Mouse (Mus musculus) small intestine, adult 2 months (tissue): ENCODE data around the gene Alkal2. TPM values are rescaled to one million over a fixed set of nuclear protein-coding genes. Genes with fewer than 3 reads are reported as not detected.

Experiments used
- H3K27ac ChIP-seq: fragments of 200-500 bp; 2 replicates; pipeline ENCODE4 v1.5.1; 2012; ENCODE audit warnings: low read depth, low read length, control low read depth, inconsistent platforms; ENCODE audit not compliant: insufficient read depth
- H3K27me3 ChIP-seq: fragments of 200-500 bp; 2 replicates; pipeline ENCODE4 v1.6.1; 2012; ENCODE audit warnings: mild to moderate bottlenecking, moderate library complexity, low read length, inconsistent platforms; ENCODE audit not compliant: control insufficient read depth, insufficient read depth
- H3K36me3 ChIP-seq: fragments of 200-500 bp; 2 replicates; pipeline ENCODE4 v1.6.1; 2012; ENCODE audit warnings: mild to moderate bottlenecking, low read length, control low read depth, inconsistent platforms; ENCODE audit not compliant: control insufficient read depth, insufficient read depth
- H3K4me1 ChIP-seq: fragments of 200-500 bp; 2 replicates; pipeline ENCODE4 v1.6.1; 2012; ENCODE audit warnings: low read length, inconsistent platforms, mixed read lengths; ENCODE audit not compliant: control insufficient read depth, insufficient read depth, insufficient read length
- H3K4me3 ChIP-seq: fragments of 200-500 bp; 2 replicates; pipeline ENCODE4 v1.5.1; 2012; ENCODE audit warnings: low read depth, mild to moderate bottlenecking, control low read depth, inconsistent platforms, low read length, moderate library complexity
- CTCF ChIP-seq: fragments of 200-500 bp; IDR thresholded peaks from 2 replicates; pipeline ENCODE4 v1.5.1; 2012; ENCODE audit warnings: low read depth, mild to moderate bottlenecking, control low read depth, inconsistent platforms, low read length, moderate library complexity, mixed read lengths; ENCODE audit not compliant: insufficient replicate concordance, insufficient read length; ENCODE audit errors: extremely low read depth
- POLR2A ChIP-seq: fragments of 200-500 bp; IDR thresholded peaks from 2 replicates; pipeline ENCODE4 v1.6.1; 2012; ENCODE audit warnings: low read depth, mild to moderate bottlenecking, control low read depth, inconsistent platforms, low read length, moderate library complexity
- WGBS: fragments of 180-500 bp; shearing (Covaris S2); methylation state at CpG from one replicate; pipeline ENCODE4 v1.1.7; 2018; 5-methylcytosine and 5-hydroxymethylcytosine counted together
- polyA plus RNA-seq: library from polyadenylated mRNA; depleted of rRNA; stranded (reverse); fragments of >200 nt; gene quantifications from 2 replicates; pipeline ENCODE4 v1.2.3, GENCODE M21; 2012; rRNA removed

Alkal2 gene
- polyA plus RNA-seq, 1 experiment, result 0.29 TPM

GRCm38 (mm10) chr12:30912840-30913239, 28.7 kb downstream of the Alkal2 start:
- H3K4me1 ChIP-seq, result no peaks in the 10 kb centered on the region
- no peak overlapping the region; the same call in 1 of the 2 replicates for H3K27ac ChIP-seq
- no peaks in the 10 kb centered on the region for H3K27me3 ChIP-seq
- H3K36me3 ChIP-seq, result no peaks in the 10 kb centered on the region
- peak overlapping the region; percentile 20; the same call in 1 of the 2 replicates for H3K4me3 ChIP-seq
- 26% methylated on average over 3 of the region's 3 CpGs for WGBS
- TF ChIP-seq POLR2A, result no peak
- no peak for TF ChIP-seq CTCF

GRCm38 (mm10) chr12:30922401-30922800, 38.3 kb downstream of the Alkal2 start:
- 87% methylated on average over 3 of the region's 3 CpGs for WGBS
- Histone ChIP-seq H3K27ac (no peak overlapping the region), H3K27me3 (no peaks in the 10 kb centered on the region), H3K36me3 (peaks cover 15% of the 10 kb centered on the region), H3K4me1 (no peaks in the 10 kb centered on the region), H3K4me3 (no peak overlapping the region)
- TF ChIP-seq POLR2A, result no peak
- TF ChIP-seq CTCF, result no peak

DNA sequence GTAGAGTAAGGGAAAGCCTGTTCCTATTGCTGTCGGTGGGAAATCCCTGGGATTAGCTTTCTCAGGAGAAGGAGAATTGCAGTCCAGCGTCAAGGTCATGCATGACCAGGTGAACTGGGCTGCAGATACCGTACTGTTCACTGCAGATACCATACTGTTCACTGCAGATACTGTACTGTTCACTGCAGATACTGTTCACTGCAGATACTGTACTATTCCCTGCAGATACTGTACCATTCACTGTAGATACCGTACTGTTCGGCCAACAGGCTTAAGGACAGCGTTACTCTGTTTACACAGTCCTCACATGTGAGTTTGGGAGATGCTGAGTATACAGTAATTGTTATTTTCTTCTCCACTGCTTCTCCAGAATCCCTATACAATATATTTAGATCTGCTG, 44.1 kb downstream of the Alkal2 start:
- peaks cover 3% of the 10 kb centered on the region; the same call in 1 of the 2 replicates for H3K4me1 ChIP-seq
- no peak overlapping the region for H3K27ac ChIP-seq
- 90% methylated on average over 6 of the region's 6 CpGs for WGBS
- H3K36me3 ChIP-seq, result peaks cover 21% of the 10 kb centered on the region
- no peaks in the 10 kb centered on the region for H3K27me3 ChIP-seq
- TF ChIP-seq CTCF (no peak), POLR2A (no peak)
- H3K4me3 ChIP-seq, result no peak overlapping the region

- Histone ChIP-seq H3K36me3 (peaks cover 4% of the 10 kb centered on the region; the same call in 1 of the 2 replicates), H3K27ac (no peak overlapping the region), H3K4me3 (no peak overlapping the region), H3K4me1 (peaks cover 7% of the 10 kb centered on the region; the same call in 1 of the 2 replicates), H3K27me3 (no peaks in the 10 kb centered on the region)
- TF ChIP-seq CTCF, result no peak
- TF ChIP-seq POLR2A, result no peak
- 75% methylated on average over 2 of the region's 2 CpGs for WGBS
These were observed 49.2 kb downstream of the Alkal2 start for GRCm38 (mm10) chr12:30933299-30933698.

- 33% methylated on average over 2 of the region's 2 CpGs for WGBS
These were observed 52.8 kb downstream of the Alkal2 start for GRCm38 (mm10) chr12:30936899-30937298.

More at GRCm38 (mm10) chr12:30936899-30937298, 52.8 kb downstream of the Alkal2 start:
- Histone ChIP-seq H3K4me1 (peaks cover 7% of the 10 kb centered on the region; the same call in 1 of the 2 replicates), H3K36me3 (peaks cover 16% of the 10 kb centered on the region), H3K27me3 (no peaks in the 10 kb centered on the region), H3K4me3 (no peak overlapping the region), H3K27ac (peak overlapping the region; percentile 13; the same call in 1 of the 2 replicates)
- TF ChIP-seq POLR2A, result no peak
- TF ChIP-seq CTCF, result no peak

Other genes with a start within 250 kb of the Alkal2 start
- 2.5 and 4.4 TPM in 2 replicates for gene Acp1, start 27.3 kb downstream of the Alkal2 start, polyA plus RNA-seq
- 1.0 and 3.4 TPM in 2 replicates for gene Sh3yl1, start 27.3 kb downstream of the Alkal2 start, polyA plus RNA-seq
- gene Fam110c, start 189.5 kb downstream of the Alkal2 start, polyA plus RNA-seq, result 6.4 and 10.8 TPM in 2 replicates